Mouse (Mus musculus): Measurements from ENCODE around the gene Nans.

Nans gene

GRCm38 (mm10) chr4:46489028-46489925, at the start of gene Nans:
Nans (plus strand) TSS chr4:46489248.
- DNase-seq: peak; percentile 96 to 97

GRCm38 (mm10) chr4:46442501-46442900, 46.5 kb upstream of the Nans start:
- no peak for DNase-seq

DNA sequence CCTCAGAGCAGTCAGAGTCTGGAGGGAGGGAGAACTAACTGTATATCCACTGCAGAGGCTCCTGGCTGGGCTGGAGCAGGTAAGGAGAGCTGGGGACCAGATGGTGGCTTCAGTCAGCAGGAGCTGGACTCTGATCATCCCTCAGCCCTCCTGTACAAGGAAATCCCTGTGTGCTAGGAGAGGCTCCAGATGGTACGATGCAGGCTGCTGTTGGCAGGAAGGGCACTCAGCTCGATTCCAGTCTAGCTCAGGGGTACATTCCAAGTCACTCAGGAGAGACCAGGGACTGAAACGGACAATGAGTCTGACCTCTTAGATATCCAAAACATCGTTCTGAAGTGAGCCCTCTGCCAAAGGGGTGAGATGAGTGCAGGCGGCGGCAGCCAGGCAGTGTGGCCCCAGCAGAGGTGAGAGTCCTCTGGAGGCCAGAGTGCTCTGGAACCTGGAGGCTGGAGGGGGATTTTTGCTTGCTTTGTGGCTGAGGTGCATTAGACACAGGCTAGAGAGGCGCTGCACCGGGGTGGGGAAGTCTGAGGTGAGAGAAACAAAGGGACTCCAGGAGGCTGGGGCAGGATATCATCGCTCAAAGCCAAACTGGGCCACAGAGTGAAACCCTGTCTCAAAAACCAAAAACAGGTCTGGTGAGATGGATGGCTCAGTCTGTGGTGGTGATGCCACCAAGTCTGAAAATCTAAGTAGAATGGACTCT, 43.7 kb upstream of the Nans start:
- DNase-seq: no peak

GRCm38 (mm10) chr4:46447461-46447860, 41.6 kb upstream of the Nans start:
- DNase-seq: no peak

- DNase-seq: no peak
Measured at GRCm38 (mm10) chr4:46448886-46449285, 40.2 kb upstream of the Nans start.

DNA sequence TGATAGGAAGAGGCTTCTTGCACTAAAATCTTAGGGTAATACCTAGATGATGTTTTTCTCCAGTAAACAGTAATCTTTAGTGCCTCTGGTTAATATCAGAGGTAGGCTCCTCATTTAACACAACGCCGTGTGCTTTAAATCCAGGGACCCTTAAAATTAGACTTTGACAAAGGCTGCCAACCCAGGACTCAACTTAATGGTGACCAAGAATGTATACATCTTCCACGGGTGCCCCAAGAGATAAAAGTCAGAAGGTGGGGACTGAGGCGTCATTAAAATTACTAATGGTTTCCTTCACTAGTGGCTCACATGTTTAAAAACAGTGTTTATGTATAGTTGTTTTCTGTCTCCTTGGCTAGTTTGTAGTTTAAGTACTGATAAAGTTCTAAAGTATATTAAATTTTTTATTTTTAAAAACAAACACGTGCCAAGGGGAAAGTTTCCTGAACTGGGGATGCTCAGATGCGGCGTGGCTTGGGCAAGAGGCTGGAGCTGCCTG, 39.0 kb upstream of the Nans start:
- no peak for DNase-seq

GRCm38 (mm10) chr4:46450519-46451131, 38.4 kb upstream of the Nans start, which contains the start of gene Anp32b:
Anp32b (plus strand) TSS chr4:46450902.
- peak; percentile 90 to 93 for DNase-seq

DNA sequence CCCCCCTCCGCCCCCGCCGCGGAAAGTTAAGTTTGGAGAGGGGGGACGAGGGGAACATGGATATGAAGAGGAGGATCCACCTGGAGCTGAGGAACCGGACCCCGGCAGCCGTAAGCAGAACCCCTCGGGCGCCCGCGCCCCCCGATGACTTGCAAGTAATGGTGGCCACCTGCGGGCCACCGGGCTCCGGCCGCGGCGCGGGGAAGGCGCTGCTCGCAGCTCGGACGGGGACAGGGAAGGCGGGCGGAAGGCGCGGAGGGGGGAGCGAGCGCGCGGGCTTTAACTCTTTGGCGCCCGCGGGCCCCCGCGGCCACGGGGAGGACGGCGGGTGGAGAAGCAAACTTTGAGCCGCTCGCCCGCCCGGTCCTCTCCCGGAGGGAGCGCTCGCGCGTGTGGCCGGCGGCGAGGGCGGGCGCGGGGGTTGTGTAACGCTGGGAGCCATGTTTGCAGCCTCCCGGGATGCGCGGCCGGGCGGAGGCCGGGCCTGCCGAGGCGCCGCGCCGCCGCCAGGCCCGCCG, 37.7 kb upstream of the Nans start:
- peak; percentile 70 to 78 for DNase-seq

DNA sequence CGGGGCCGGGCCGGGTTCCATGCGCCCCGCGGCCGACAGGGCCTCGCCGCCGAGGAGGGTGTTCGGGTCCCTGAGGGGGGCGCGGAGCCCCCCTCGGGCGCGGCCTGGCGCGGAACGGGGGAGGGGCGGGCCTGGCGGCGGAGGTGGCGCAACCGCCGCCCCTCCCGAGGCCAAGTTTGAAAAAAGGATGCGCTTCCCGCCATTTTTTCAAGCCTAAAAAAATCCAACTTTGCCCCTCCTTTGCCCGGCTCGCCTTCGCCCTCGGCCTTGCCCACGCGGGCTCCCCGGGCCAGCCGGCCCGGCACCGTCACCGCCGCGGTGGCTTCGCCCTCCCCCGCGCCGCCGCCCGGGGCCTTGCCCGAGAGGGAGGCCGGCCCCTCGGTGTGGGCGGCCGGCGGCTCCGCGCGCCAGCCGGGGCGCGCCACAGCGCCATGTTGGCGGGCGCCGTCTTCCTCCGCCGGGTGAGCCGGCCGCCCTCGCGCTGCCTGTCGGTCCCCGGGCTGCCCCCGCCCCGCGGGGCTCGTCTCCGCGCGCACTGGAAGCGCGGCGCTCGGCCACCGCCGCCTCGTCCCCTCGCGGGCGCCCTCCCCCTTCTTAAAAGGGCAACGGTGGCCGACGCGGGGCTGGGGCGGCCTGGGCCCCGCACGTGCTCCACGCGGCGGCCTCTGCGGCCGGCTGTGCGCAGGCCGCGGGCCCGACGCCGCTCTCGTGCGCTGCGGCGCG, 37.1 kb upstream of the Nans start:
- DNase-seq: peak; percentile 73

DNA sequence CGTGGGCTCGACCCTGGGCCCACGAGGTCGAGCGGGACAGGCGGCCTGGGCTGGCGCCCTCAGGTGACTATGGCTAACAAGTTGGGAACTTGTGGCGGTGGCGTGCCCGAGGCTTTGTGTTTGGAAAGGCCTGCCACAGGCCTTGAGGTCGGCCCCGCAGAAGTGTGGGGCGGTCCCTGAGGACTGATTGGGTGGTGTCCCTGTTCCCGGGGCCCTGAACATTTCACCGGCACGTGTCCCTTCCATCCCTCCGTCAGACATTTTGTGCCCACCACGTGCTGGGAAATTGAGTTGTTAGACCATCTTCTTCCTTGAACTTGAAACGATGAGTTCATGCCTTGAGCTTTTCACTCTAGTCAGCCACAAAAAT, 36.6 kb upstream of the Nans start:
- DNase-seq: peak; percentile 73 to 74

DNA sequence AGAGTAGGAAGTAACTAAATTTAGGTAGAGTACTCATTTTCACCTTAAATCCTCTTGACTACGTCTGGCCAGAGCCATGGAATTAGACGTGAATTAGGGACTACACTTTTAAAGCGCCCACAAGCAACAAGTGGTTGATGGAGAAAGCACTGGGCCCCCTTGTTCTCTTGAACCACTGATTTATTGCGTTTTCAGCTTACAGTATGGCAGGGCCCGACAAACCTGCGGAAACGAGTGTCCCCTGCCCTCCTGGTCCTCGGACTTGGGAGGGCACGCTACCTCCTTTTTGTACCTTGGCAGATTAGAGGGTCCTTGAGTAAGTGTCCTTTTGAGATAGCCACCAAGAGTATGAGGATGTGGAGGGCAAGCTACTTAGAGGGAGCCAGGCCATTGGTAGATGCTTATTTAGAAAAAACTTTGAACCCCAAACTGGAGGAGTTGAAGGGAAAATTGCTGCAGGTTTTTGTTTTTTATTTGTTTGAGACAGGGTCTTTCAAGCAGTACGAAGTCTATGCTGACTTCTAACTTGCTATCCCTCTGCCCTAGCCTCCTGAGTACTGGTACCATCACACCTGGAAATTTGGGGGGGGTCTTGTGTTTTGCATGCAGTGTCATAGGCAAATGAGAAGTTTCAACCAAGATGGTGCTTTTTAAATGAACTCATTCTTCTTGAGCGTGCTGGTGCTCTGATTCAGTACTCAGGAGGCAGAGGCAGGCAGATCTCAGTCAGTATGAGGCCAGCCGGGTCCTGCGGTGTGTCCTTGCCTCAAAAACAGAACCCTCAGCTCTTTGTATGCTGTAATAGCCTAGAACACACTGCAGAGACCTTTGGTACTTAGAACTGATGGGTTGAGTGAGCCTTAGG, 36.0 kb upstream of the Nans start:
- no peak for DNase-seq

GRCm38 (mm10) chr4:46454097-46454864, 34.8 kb upstream of the Nans start:
- no peak for DNase-seq

DNA sequence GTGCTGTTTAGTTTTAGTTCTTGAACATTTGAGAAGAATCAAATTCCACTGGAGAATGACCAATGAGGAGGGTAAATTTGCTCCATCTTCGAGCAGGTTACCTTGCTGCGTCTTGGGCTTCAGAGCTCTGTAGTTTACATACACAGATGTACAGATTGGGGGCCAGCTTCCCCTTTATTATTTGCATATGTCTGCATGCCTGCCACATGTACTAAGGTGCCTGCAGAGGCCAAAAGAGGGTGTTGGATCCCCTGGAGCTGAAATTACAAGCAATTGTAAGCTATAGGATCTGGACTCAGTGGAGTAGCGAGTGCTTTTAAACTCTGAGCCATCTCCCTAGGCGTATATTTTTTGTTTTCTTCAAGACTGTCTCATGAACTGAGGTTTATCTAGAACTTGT, 32.3 kb upstream of the Nans start:
- DNase-seq: no peak

DNA sequence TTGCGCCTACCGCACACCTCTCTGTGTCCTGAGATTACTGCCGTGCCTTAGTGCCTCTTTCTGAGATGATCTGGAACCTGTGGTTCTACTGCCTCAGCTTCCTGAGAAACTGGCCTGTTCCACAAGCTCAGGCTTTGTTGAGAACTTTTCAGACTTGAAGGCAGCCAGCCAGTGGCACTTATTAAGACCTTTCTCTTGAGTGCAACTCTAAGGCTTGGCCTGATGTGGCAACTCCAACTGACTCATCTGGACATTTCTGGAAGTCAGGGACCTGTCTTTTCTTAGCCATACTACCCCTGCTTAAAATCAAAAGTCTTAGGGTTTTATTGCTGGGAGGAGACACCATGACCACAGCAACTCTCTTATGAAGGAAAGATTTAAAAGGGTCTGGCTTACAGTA, 31.9 kb upstream of the Nans start:
- peak in 1 of 2 experiments; percentile 18 for DNase-seq

DNA sequence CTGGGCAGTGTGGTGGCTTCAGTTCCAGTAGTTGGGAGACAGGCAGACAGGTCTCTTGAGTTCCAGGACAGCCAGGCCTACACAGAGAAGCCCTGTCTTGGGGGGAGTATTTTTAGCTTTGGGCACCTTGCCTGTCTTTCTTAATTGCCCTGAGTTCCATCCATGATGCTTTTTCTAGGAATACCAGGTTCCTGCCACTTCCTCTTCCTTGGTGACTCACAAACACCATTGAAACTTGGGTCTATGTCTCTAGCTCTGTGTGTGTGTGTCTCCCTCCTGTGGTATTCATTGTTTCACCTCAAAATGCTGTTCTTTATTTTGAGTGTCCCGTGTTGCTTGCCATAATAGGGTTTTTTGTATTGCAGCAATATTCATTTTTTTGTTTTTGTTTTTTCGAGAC, 30.6 kb upstream of the Nans start:
- no peak for DNase-seq

DNA sequence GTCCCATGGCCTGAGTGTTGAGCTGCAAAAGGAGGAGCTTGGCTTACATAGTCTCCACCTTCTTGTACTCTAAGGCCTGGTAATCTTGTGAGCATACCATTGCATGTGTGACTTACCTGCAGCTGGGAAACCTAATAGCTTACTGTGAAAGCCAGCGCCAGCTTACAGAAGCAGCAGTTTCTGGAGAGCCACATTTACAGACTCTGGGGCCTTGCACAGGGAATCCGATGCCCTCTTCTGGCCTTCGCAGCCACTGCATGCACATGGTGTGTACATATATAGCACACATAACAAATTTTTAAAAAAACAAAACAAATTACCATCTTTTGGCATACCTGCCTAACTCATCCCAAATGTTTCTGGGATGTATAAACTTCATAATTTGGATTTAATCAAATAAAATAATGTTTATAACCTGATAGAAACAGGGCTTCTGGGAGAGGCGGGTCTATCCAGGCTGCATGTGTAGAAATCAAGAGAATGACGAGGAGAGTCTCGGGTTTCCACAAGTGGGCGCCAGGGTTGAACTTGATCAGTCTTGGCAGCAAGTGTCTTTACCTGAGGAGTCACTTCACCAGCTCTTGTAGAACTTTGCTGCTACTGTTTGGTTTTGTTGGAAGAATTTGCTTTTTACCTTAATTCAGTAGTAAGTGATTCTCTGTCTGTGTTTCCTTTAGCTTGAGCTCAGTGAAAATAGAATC, 25.8 kb upstream of the Nans start:
- no peak for DNase-seq

- no peak for DNase-seq
Measured at GRCm38 (mm10) chr4:46465740-46466139, 23.3 kb upstream of the Nans start.

GRCm38 (mm10) chr4:46475101-46475500, 13.9 kb upstream of the Nans start:
- no peak for DNase-seq

GRCm38 (mm10) chr4:46479081-46479480, 10.0 kb upstream of the Nans start:
- DNase-seq: no peak

All from lung, adult 18-20 months (tissue).